Mouse (Mus musculus) heart, postnatal 14 days (tissue): ENCODE measurements at regions not wholly inside any gene's neighbourhood (a gene's known extent, or its start where the extent isn't known, plus 50 kb on each side); places are given as distances from the start of the nearest gene placed in this dataset.

Experiments used
- DNase-seq, 2 experiments: peaks; one replicate each; pipeline ENCODE4 v3.0.0; 2021 to 2022
- intact Hi-C: fragments of 180-260 bp; cut with DNase I; formaldehyde crosslinking; loops from one replicate; pipeline ENCODE4 v1.15.1; 2025

GRCm38 (mm10) chr10:14234005-14234602 is 268.2 kb downstream of the Hivep2 start:
- intact Hi-C loops = no loop called here
- DNase-seq = no peak

DNA sequence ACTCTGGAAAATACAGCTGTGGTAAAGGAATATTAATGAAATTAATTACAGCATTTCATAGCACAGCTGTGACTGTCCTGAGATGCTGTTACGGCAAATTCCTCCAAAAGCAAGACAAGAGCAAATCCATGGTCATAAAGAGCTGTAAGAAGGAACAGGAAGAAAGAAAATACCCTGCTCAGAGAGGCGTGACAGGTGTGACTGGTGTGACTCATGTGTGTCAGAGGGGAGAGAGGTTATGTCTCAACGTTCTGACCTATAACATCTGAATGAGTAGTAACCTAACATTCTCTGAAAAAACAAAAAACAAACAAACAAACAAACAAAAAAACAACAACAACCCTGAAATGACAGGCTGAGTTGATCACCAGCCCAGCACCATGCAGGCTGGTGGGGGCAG is 267.5 kb downstream of the Hivep2 start:
- intact Hi-C loops = no loop called here
- no peak for DNase-seq

DNA sequence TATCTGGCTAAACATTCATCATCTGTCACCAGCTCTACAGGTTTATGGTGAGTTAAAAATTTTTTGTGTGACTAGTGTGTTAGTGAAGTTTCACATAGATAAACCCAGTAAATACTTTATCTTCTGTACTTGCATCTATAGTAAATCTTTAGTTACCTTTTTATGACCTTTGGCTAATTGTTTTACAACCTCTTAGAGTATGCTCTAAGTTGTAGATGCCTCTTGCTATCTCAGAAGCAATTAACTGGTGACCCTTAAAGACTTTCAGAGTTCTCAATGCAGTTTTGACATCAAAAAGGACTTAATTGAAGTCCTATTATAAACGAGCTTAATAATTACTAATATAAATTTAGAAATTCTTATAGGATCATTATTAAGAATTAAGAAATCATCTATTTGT is 265.6 kb downstream of the Hivep2 start:
- no peak for DNase-seq
- intact Hi-C loops = no loop called here

- intact Hi-C loops = no loop called here
Measured at GRCm38 (mm10) chr10:14217284-14217683, 251.4 kb downstream of the Hivep2 start.

GRCm38 (mm10) chr10:14216191-14216992 is 250.5 kb downstream of the Hivep2 start:
- intact Hi-C loops = no loop called here
- no peak for DNase-seq

More at GRCm38 (mm10) chr10:14217284-14217683, 251.4 kb downstream of the Hivep2 start:
- no peak for DNase-seq

- intact Hi-C loops = no loop called here
- no peak for DNase-seq
Measured at GRCm38 (mm10) chr10:14215512-14215911, 249.6 kb downstream of the Hivep2 start.

DNA sequence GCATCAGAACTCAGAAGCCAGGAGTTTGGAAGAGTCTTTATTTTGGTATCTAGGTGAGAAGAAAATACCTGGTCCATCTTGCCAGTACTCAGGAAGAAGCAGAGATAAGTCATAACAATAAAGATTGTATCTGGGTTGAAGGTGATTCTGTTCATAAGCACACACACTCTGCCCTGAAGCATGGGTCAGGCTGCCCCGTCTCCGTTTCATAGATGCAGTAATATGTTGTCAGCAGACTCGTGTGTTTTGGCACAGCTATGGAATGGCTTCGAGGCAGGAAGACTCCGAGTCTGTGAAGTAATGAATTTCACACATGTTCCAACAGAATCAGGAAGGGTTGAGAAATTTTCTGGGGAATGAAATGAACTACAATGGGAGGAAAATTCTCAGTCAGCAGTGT is 247.7 kb downstream of the Hivep2 start:
- DNase-seq = no peak
- intact Hi-C loops = no loop called here

DNA sequence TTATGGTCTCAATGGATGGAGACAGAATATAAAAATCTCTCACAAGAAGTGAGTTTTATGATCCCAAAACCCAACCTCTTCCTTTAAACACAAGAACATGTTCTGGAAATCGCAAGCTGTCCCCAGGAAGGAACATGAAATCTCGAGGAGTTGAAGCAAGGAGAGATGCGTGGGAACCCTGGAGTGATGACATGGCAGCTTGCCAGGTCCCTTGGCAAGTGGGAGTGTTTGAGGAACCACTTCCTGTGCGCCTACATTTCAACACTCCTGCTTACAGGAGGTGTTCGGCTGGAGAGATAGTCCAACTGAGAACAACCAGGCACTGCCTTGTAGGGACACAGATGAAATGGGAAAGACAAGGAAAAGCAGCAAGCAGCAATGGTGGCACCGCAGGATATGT is 246.1 kb downstream of the Hivep2 start:
- intact Hi-C loops = no loop called here
- DNase-seq = peak; percentile 39 to 63

DNA sequence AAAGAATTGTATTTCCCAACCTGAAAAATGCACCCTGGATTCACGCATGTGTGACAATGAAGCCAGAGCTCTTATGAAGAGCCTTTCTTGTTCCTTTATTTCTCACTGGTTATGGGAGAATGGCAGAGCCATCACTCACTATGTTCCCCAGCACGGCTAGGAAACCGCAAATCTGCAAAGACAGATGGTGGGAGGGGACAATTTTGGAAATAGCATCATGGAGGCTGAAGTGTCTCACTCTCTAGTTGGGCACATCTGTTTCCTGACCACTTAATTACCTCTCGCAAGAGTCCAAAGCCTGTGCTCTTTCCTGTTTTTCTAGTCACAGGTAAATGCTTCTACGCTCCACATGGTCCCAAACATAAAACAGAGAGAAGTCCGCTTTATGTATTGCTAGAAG is 245.6 kb downstream of the Hivep2 start:
- no peak for DNase-seq
- intact Hi-C loops = no loop called here

- intact Hi-C loops = no loop called here
- DNase-seq = no peak
Measured at GRCm38 (mm10) chr10:14210445-14210844, 244.6 kb downstream of the Hivep2 start.

GRCm38 (mm10) chr10:14210045-14210444 is 244.2 kb downstream of the Hivep2 start:
- intact Hi-C loops = no loop called here
- no peak for DNase-seq

DNA sequence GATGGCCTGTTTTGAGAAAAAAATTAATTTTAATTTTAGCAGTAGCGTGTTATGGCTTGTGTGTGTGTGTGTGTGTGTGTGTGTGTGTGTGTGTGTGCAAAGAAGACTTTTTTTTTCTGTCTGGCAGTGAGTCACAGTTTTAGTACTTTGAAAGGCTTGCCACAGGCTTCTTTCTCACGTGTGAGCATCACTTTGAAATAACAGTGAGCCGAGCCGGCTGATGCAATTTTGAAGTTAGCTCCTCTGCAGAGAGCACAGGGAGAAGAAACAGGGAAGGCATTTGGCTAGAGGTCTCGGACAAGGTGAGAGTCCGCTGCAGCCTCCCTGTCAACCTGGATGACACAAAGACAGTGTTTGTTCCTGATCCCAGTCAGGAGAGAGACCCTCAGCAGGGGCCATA is 242.3 kb downstream of the Hivep2 start:
- intact Hi-C loops = loop anchor here (10.0 kb wide), 1 partner anchor 1193 kb away; no protein-coding TSS in a partner anchor
- no peak for DNase-seq

DNA sequence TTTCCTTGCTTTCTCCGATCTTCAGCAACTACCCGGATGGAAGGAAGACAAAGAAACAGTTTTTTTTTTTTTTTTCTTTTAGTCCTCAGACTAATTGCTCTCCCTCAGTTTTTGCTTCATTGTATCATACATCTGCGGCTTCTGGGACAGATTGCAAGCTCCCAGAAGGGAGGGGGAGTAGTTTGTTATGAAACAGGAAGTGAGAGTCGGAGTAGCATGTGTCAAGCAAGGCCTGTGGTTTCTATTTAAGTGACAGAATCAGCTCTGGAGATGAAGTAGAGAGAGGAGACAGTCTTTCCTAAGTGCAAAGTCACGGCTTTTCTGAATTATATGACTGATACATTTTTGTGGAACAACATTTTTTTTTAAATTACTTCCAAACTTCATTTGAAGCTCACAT is 241.7 kb downstream of the Hivep2 start:
- DNase-seq = no peak
- intact Hi-C loops = loop anchor here (10.0 kb wide), 1 partner anchor 1193 kb away; no protein-coding TSS in a partner anchor

DNA sequence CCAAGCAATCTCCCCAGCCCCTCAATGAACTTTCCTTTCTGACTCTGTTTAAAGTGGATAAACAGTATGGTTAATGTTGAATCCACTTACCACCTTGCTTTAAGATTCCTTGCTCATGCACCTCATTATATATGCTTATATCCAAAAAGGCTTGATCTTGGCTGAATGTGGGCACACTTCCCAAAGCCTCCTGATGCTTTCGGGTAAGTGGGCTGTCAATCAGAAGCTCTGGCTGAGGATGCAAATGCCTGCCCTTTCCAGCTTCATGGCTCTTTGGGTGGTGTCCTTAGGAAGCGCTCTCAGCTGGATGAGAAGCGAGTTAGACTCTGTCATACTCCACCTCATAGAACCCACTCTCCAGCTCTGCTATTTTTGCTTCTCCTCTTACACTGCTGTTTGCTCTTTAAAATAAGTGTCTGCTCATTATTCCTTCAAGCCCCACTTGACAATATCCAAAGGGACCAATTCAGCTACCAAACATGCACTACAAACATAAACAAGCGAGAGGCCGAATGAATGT is 241.2 kb downstream of the Hivep2 start:
- no peak for DNase-seq
- intact Hi-C loops = loop anchor here (10.0 kb wide), 1 partner anchor 1192 kb away; no protein-coding TSS in a partner anchor
